Mouse (Mus musculus): ENCODE measurements around the gene Slc6a15.

DNA sequence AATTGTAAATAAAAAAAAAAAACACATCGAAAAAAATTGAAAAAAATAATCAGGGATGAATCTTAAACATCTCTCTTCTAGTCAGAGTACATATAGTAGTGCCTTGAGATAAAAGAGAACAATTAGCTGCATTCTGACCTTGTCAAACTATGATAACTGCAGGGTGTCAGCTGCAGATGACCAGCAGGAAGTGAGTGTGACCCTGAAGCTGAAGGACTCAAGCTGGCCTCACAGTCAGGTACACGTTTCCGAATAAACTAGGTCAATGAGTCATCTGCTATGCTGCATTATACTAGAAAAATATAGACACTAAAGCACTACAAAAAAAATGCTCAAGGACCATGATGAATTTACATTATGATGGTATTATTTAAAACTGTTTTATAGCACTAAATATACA lies 45.6 kb upstream of the Slc6a15 start:
- TF ChIP-seq RAD21 (IDR thresholded peaks at IDR 0.05; ENCODE audit: low read depth, low read length): no peak
- TF ChIP-seq POLR2A (IDR thresholded peaks at IDR 0.05; ENCODE audit: low read depth, low read length): no peak

All from CH12.LX (cell line).